Mouse (Mus musculus) adrenal gland, postnatal 36 days (tissue): ENCODE data around the gene Tcp11l1. TPM values are rescaled to one million over a fixed set of nuclear protein-coding genes. Genes with fewer than 3 reads are reported as not detected.

Experiments used
- DNase-seq, 2 experiments: peaks; one replicate each; pipeline ENCODE4 v3.0.0; 2021; ENCODE audit warnings: mixed read lengths in 1 of 2
- long read RNA-seq, 2 experiments: library from polyadenylated mRNA; stranded (forward); transcript quantifications; one replicate each; pipeline ENCODE4 v2.0.0; 2021; ENCODE audit warnings: borderline sequencing depth in 2 of 2
- total RNA-seq, 2 experiments: library from RNA; stranded (reverse); gene quantifications; 2 replicates each; pipeline ENCODE4 v1.2.3; 2021

Gene Tcp11l1
- total RNA-seq, result 10 to 100 TPM; 12.0 to 12.2 TPM
- long read RNA-seq, experiment 1, transcript Tcp11l1-206 (3 exons, 630 nt), result major isoform, 13 of 14 reads
- long read RNA-seq, experiment 1, partial matches to known transcripts, result 1 of 14 reads
- long read RNA-seq, experiment 1, other reads (novel, unspliced or antisense), result 0 of 14 reads
- long read RNA-seq, experiment 2, partial matches to known transcripts, result 0 of 2 reads
- long read RNA-seq, experiment 2, other reads (novel, unspliced or antisense), result 1 of 2 reads

GRCm38 (mm10) chr2:104711585-104712485, at the start of gene Tcp11l1:
Tcp11l1 (minus strand) TSS chr2:104712169.
- peak; percentile 77 to 79 for DNase-seq

- peak in 1 of 2 experiments; percentile 43 for DNase-seq
Observed at GRCm38 (mm10) chr2:104750611-104751010, 38.6 kb upstream of the Tcp11l1 start.

- no peak for DNase-seq
Observed at GRCm38 (mm10) chr2:104748652-104749183, 36.7 kb upstream of the Tcp11l1 start.

GRCm38 (mm10) chr2:104746251-104746650, 34.3 kb upstream of the Tcp11l1 start:
- peak in 1 of 2 experiments; percentile 13 for DNase-seq

- DNase-seq, result no peak
Observed at GRCm38 (mm10) chr2:104743971-104744370, 32.0 kb upstream of the Tcp11l1 start.

- DNase-seq, result peak in 1 of 2 experiments; percentile 13
Observed at GRCm38 (mm10) chr2:104743160-104743559, 31.2 kb upstream of the Tcp11l1 start.

GRCm38 (mm10) chr2:104742741-104743064, 30.7 kb upstream of the Tcp11l1 start, which contains the start of gene Depdc7:
Depdc7 (minus strand) TSS chr2:104742878.
- peak; percentile 95 to 96 for DNase-seq

GRCm38 (mm10) chr2:104741896-104742740, 30.1 kb upstream of the Tcp11l1 start:
- DNase-seq, result no peak

GRCm38 (mm10) chr2:104741015-104741758, 29.2 kb upstream of the Tcp11l1 start:
- no peak for DNase-seq

GRCm38 (mm10) chr2:104740248-104740949, 28.4 kb upstream of the Tcp11l1 start:
- DNase-seq, result no peak

- DNase-seq, result no peak
Observed at GRCm38 (mm10) chr2:104739691-104740090, 27.7 kb upstream of the Tcp11l1 start.

GRCm38 (mm10) chr2:104736241-104736640, 24.3 kb upstream of the Tcp11l1 start:
- peak; percentile 24 to 51 for DNase-seq

GRCm38 (mm10) chr2:104732562-104733256, 20.7 kb upstream of the Tcp11l1 start:
- peak in 1 of 2 experiments; percentile 26 for DNase-seq

- no peak for DNase-seq
Observed at GRCm38 (mm10) chr2:104732033-104732444, 20.1 kb upstream of the Tcp11l1 start.

GRCm38 (mm10) chr2:104727369-104727768, 15.4 kb upstream of the Tcp11l1 start:
- DNase-seq, result no peak

- DNase-seq, result no peak
Observed at GRCm38 (mm10) chr2:104722021-104722420, 10.1 kb upstream of the Tcp11l1 start.

GRCm38 (mm10) chr2:104717827-104718226, 5.9 kb upstream of the Tcp11l1 start:
- no peak for DNase-seq

GRCm38 (mm10) chr2:104717231-104717735, 5.3 kb upstream of the Tcp11l1 start:
- DNase-seq, result no peak

- no peak for DNase-seq
Observed at GRCm38 (mm10) chr2:104716279-104716678, 4.3 kb upstream of the Tcp11l1 start, which contains the start of gene Pin1rt1. Pin1rt1 (minus strand) TSS chr2:104716379.
